Mouse (Mus musculus) embryonic facial prominence, embryonic 12.5 days (tissue): ENCODE results near the gene Evi2b. TPM values are rescaled to one million over a fixed set of nuclear protein-coding genes. Genes with fewer than 3 reads are reported as not detected.

Experiments used
- ATAC-seq: fragments of 200-750 bp; cut with Nextera tagmentation; 2 replicates; pipeline ENCODE4 v1.8.0; 2017; ENCODE audit not compliant: insufficient number of reproducible peaks, insufficient read depth, low FRiP score, low TSS enrichment
- H3K27ac ChIP-seq: fragments of 300-500 bp; sonication (generic); 2 replicates; pipeline ENCODE4 v1.5.1; 2016; ENCODE audit warnings: mild to moderate bottlenecking
- H3K27me3 ChIP-seq: fragments of 300-500 bp; sonication (generic); 2 replicates; pipeline ENCODE4 v1.6.1; 2016; ENCODE audit warnings: mild to moderate bottlenecking, moderate library complexity
- H3K36me3 ChIP-seq: fragments of 300-500 bp; sonication (generic); 2 replicates; pipeline ENCODE4 v1.6.1; 2016; ENCODE audit warnings: mild to moderate bottlenecking
- H3K4me1 ChIP-seq: fragments of 300-500 bp; sonication (generic); 2 replicates; pipeline ENCODE4 v1.6.1; 2016
- H3K4me2 ChIP-seq: fragments of 300-500 bp; sonication (generic); replicated peaks from 2 replicates; pipeline ENCODE4 v1.6.1; 2016; ENCODE audit warnings: mild to moderate bottlenecking, moderate library complexity
- H3K4me3 ChIP-seq: fragments of 300-500 bp; sonication (generic); 2 replicates; pipeline ENCODE4 v1.5.1; 2016; ENCODE audit warnings: mild to moderate bottlenecking
- H3K9ac ChIP-seq: fragments of 300-500 bp; sonication (generic); 2 replicates; pipeline ENCODE4 v1.6.1; 2016; ENCODE audit warnings: mild to moderate bottlenecking, moderate library complexity
- H3K9me3 ChIP-seq: fragments of 300-500 bp; sonication (generic); 2 replicates; pipeline ENCODE4 v1.6.1; 2016; ENCODE audit warnings: mild to moderate bottlenecking, moderate library complexity
- WGBS: fragments of 180-500 bp; shearing (Covaris S2); methylation state at CpG from one replicate; pipeline ENCODE4 v1.1.7; 2016; 5-methylcytosine and 5-hydroxymethylcytosine counted together
- polyA plus RNA-seq: library from polyadenylated mRNA; unstranded; fragments of >200 nt; fragmentation: Nextera tagmentation; extraction: Ambion mirVana; gene quantifications from 2 replicates; pipeline ENCODE4 v1.2.1, GENCODE M21; 2016

The Evi2b gene
- polyA plus RNA-seq, 1 experiment from 2014 or later: not detected

DNA sequence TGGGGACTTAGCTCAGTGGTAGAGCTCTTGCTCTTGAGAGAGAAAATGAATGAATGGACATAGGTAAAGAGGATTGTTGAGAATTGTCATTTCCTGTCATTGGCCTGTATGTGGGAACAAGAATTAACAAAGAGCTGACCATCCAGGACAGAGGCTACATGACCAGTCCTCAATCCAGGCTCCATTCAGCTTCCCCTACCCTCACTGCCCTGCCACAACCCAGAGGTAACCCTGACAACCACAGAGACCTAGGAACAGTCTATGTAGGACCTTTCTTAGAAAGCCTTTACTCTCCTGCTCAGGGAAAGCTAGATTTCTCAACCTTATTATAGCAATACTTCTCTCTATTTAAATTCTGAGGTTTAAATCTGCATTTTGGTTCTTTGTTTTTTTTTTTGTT, 2.8 kb downstream of the Evi2b start:
- H3K4me2 ChIP-seq: no peak overlapping the region
- peaks cover 3% of the 10 kb centered on the region; the same call in 1 of the 2 replicates for H3K4me1 ChIP-seq
- no peaks in the 10 kb centered on the region for H3K36me3 ChIP-seq
- H3K9me3 ChIP-seq: no peaks in the 10 kb centered on the region
- H3K27ac ChIP-seq: no peak overlapping the region
- H3K27me3 ChIP-seq: no peaks in the 10 kb centered on the region
- no peak for ATAC-seq
- H3K9ac ChIP-seq: no peak overlapping the region
- H3K4me3 ChIP-seq: no peak overlapping the region

DNA sequence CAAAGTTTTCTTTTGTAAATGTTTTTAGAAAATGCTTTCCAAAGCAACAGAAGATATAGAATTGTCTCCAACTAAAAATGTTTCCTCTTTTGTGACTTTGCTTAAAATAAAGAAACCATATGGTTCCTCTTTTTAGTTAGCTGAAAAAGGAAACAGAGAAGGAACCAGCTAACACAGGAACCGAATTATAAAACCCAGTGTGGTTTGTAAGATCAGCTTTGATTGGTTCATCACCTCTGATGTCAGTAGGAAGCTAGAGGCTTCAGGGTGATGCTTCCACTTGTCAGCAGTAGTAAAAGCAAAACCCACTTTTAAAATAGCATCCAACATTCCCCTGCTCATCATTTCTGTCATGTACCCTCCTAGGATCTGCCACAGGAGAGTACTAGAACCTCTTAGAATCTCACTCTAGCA, 3.7 kb downstream of the Evi2b start:
- no peak overlapping the region for H3K9ac ChIP-seq
- no peaks in the 10 kb centered on the region for H3K36me3 ChIP-seq
- H3K4me2 ChIP-seq: no peak overlapping the region
- no peak overlapping the region for H3K27ac ChIP-seq
- 50% methylated on average over 1 of the region's 1 CpGs for WGBS
- no peaks in the 10 kb centered on the region for H3K27me3 ChIP-seq
- H3K4me1 ChIP-seq: peaks cover 3% of the 10 kb centered on the region; the same call in 1 of the 2 replicates
- ATAC-seq: no peak
- H3K4me3 ChIP-seq: no peak overlapping the region
- H3K9me3 ChIP-seq: no peaks in the 10 kb centered on the region

DNA sequence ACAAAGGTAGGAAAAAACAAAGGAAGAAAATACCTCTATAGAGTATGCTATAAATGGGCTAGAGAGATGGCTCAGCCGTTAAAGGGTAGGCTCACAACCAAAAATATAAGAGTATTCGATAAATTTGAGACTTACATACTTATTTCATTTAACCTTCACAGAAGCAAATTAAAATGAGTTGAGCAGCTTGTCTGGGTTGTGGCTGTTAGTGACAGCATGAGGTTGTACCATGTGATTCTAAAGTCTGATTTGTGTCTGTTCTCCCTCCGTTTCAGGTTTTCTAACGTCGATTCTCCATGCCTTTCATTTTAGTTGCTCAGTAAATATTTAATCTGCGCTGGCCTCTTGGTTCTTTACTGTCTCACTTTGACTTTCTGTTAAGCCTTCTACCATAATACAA, 4.3 kb downstream of the Evi2b start:
- Histone ChIP-seq H3K27ac (no peak overlapping the region), H3K36me3 (no peaks in the 10 kb centered on the region), H3K4me2 (no peak overlapping the region), H3K4me3 (no peak overlapping the region), H3K4me1 (peaks cover 3% of the 10 kb centered on the region; the same call in 1 of the 2 replicates), H3K9ac (no peak overlapping the region), H3K27me3 (no peaks in the 10 kb centered on the region), H3K9me3 (no peaks in the 10 kb centered on the region)
- WGBS: 86% methylated on average over 6 of the region's 6 CpGs
- no peak for ATAC-seq

DNA sequence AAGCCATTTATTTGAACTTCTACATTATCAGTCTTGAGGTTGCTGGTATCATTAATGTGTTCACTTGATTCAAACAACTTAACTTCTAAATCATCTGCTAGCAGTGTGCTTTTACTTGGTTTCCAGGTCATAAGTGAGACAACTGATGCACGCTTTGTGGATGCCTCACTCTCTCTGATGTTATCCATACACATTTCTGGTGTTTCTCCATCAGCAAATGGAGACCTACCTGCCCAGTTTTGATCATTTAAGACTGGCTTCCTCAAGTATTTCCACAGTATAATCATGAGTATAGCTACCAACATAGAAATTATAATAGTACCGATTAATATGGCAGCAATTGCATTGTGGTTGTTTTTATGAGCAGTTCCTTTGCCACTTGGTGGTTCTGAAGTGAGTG, 7.8 kb downstream of the Evi2b start:
- Histone ChIP-seq H3K9ac (no peak overlapping the region), H3K36me3 (no peaks in the 10 kb centered on the region), H3K4me1 (no peaks in the 10 kb centered on the region), H3K27me3 (no peaks in the 10 kb centered on the region), H3K4me2 (no peak overlapping the region), H3K4me3 (no peak overlapping the region), H3K9me3 (no peaks in the 10 kb centered on the region), H3K27ac (no peak overlapping the region)
- 94% methylated on average over 2 of the region's 2 CpGs for WGBS
- no peak for ATAC-seq

DNA sequence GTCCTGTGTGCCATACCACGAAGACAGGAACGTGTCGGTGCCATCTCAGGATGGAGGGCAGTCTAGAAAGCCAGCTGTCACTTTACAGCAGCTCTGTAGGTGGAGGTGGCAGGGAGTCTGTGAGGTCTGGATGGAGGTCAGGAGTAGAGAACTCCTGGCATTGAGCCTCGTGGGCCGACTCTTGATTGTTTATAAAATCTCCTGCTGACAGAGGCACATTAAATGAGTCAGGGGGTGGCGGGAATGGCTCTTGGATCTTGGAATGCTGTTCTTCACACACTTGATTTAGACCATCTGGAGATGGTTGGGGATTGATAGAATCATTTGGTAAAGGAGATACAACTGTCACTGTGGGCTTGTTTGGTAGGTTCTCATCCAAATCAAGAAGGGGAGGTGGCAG, 8.2 kb downstream of the Evi2b start:
- Histone ChIP-seq H3K9me3 (no peaks in the 10 kb centered on the region), H3K27me3 (no peaks in the 10 kb centered on the region), H3K9ac (no peak overlapping the region), H3K4me3 (no peak overlapping the region), H3K4me1 (no peaks in the 10 kb centered on the region), H3K4me2 (no peak overlapping the region), H3K27ac (no peak overlapping the region), H3K36me3 (no peaks in the 10 kb centered on the region)
- WGBS: 76% methylated on average over 6 of the region's 6 CpGs
- no peak for ATAC-seq

DNA sequence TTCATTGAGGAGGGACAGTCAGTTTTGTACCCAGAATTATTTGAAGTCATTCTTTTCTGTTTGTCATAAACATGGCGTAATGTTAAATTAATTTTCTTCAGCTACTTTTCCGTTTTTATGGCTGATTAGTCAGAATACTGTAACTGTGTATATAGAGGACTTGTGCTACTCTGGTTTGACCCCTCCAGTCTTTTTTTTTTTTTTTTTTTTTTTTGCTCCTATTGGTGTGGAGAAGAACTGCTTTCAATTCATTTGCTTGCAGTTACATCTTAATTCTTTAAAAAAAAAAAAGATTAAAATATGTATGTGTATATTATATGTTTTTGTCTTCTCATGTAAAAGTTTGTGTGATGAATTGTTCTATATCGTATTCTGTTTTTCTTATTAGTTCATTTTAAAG, 11.6 kb downstream of the Evi2b start:
- Histone ChIP-seq H3K9me3 (no peaks in the 10 kb centered on the region), H3K9ac (no peak overlapping the region), H3K36me3 (no peaks in the 10 kb centered on the region), H3K27me3 (no peaks in the 10 kb centered on the region), H3K27ac (no peak overlapping the region), H3K4me1 (no peaks in the 10 kb centered on the region), H3K4me2 (no peak overlapping the region), H3K4me3 (no peak overlapping the region)
- WGBS: 92% methylated on average over 3 of the region's 3 CpGs
- ATAC-seq: no peak

DNA sequence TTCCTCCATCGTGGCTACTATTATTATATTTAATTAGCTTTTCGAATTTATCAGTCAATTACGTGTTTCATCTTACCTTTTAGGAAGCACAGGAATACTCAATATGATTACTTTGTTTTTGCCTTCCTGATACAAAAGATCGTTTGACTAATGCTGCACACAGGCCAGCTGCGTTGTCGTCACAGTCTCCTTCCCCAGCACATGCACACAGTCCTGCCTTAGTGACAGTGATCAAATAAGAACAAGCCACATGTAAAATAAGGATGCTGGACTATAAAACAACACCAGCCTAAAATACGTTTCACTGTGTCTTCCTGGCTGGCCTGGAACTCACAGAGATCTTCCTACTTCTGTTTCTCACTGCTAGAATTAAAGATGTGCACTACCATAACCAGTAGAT, 19.1 kb downstream of the Evi2b start:
- Histone ChIP-seq H3K27ac (no peak overlapping the region), H3K4me1 (no peaks in the 10 kb centered on the region), H3K9ac (no peak overlapping the region), H3K9me3 (no peaks in the 10 kb centered on the region), H3K4me3 (no peak overlapping the region), H3K4me2 (no peak overlapping the region), H3K27me3 (no peaks in the 10 kb centered on the region), H3K36me3 (0 out of 2 replicates have a peak, but pooled peaks cover 3% of the 10 kb centered on the region)
- WGBS: 89% methylated on average over 7 of the region's 7 CpGs
- ATAC-seq: no peak

DNA sequence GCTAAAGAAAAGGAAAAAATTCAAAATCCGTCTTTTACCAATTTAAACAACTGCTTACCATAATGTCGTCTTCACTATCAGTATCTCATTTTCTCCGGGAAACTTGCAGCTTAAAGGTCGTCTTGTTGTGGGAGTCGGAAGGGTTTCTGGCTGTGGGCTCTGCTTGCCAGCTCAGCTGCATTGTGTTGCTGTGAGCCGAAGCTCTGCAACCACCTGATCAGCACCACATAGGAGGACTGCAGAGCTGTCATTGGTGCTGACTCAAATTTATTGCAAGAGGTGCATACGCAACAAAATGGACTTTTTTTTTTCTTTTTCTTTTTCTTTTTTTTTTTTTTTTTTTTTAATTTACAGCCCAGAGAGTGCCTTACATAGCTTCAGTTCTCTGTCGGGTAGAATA, 19.7 kb downstream of the Evi2b start, which contains the start of gene Omg:
Omg (minus strand) TSS at position 240 of the 400 bp plus-strand sequence.
- Histone ChIP-seq H3K9me3 (no peaks in the 10 kb centered on the region), H3K4me3 (no peak within 1 kb of the TSS), H3K9ac (no peak within 1 kb of the TSS), H3K27me3 (no peaks in the 10 kb centered on the region), H3K27ac (no peak within 1 kb of the TSS), H3K4me2 (no peak within 1 kb of the TSS), H3K36me3 (0 out of 2 replicates have a peak, but pooled peaks cover 3% of the 10 kb centered on the region), H3K4me1 (no peaks in the 10 kb centered on the region)
- whole genome bisulfite sequencing: 57% methylated on average over 8 of the region's 8 CpGs
- ATAC-seq: no peak

DNA sequence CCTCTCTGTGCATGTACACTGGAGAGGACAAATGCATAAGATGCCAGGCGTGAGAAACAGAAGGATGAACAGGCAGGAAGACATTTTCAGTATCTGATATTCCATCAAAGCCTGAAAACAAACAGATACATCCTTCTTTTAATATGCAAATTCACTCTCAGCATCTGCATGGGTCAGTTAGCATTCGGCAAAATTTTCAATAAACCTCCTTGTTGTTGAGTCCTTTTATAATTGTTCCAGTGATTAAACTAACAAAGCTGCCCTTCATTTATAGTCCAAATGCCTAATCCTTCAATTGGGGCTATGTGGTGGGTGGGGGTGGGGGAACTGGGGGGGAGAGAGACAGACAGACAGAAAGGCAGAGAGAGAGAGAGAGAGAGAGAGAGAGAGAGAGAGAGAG, 20.6 kb downstream of the Evi2b start:
- no peak overlapping the region for H3K4me2 ChIP-seq
- H3K9ac ChIP-seq: no peak overlapping the region
- ATAC-seq: no peak
- H3K27ac ChIP-seq: no peak overlapping the region
- H3K9me3 ChIP-seq: no peaks in the 10 kb centered on the region
- 62% methylated on average over 2 of the region's 2 CpGs for WGBS
- H3K36me3 ChIP-seq: 0 out of 2 replicates have a peak, but pooled peaks cover 3% of the 10 kb centered on the region
- no peak overlapping the region for H3K4me3 ChIP-seq
- no peaks in the 10 kb centered on the region for H3K4me1 ChIP-seq
- H3K27me3 ChIP-seq: no peaks in the 10 kb centered on the region

DNA sequence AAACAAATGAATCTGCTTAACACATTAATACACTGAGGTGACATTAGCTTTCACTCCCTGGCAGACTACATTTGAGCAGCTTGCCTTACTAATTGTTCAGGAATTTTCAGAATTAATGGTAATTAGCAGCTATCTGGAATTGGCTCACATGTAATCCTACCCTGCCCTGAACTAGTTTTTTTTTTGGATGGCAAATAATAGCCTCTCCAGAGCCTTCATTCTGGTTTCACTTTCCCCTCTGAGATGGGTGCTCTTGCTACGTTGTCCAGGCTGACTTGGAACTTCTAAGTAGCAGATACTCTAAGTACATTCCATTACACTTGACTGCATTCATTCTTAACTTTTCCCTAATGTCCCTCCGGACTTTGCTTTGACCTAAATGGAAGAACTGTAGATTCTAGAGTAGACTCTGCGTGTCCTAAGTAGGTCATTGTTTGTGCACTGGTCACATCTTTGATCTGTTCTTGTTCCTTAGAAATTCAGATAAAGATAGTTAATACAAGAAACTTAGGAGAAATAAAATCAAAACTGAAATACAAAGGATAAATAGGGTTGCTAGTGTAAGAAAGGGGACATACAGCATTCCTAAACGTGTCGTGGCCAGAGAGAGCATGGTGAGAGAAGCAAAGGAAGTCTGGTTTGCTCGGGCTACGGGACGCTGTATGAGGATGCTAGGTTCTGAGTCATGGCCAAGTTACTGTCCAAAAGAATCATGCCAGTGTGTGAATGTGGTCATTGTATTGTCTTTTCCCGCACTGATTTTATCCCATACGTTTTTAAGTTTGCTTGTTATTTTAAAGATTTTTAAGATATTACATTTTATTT, 28.4 kb downstream of the Evi2b start:
- no peaks in the 10 kb centered on the region for H3K4me1 ChIP-seq
- H3K27ac ChIP-seq: no peak overlapping the region
- no peaks in the 10 kb centered on the region for H3K9me3 ChIP-seq
- no peaks in the 10 kb centered on the region for H3K27me3 ChIP-seq
- H3K36me3 ChIP-seq: peaks cover 7% of the 10 kb centered on the region; the same call in 1 of the 2 replicates
- 80% methylated on average over 10 of the region's 10 CpGs for WGBS
- no peak overlapping the region for H3K4me2 ChIP-seq
- no peak overlapping the region for H3K4me3 ChIP-seq
- ATAC-seq: no peak
- no peak overlapping the region for H3K9ac ChIP-seq

DNA sequence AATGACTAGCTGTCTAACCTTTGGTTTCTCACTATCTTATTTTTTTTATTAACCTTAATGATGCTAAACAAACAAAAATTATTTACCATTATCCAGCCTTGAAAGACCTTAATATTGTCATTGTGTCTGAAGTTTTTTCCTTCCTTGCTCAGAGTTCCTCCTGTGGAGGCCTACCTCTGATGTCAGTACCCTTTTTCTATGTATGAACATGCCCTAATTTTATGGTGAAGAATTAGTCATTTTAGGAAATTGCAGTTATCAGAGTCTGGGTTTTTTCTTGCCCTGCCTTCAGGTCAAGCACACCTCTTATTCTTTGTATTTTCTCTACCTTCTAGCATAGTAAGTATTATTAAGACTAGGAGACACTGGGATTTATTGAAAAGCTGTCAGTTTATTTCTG, 38.8 kb downstream of the Evi2b start:
- H3K4me3 ChIP-seq: no peak overlapping the region
- no peaks in the 10 kb centered on the region for H3K4me1 ChIP-seq
- no peaks in the 10 kb centered on the region for H3K27me3 ChIP-seq
- no peak for ATAC-seq
- H3K9me3 ChIP-seq: no peaks in the 10 kb centered on the region
- H3K36me3 ChIP-seq: peaks cover 31% of the 10 kb centered on the region; the same call in 1 of the 2 replicates
- no peak overlapping the region for H3K27ac ChIP-seq
- H3K9ac ChIP-seq: no peak overlapping the region
- H3K4me2 ChIP-seq: no peak overlapping the region

DNA sequence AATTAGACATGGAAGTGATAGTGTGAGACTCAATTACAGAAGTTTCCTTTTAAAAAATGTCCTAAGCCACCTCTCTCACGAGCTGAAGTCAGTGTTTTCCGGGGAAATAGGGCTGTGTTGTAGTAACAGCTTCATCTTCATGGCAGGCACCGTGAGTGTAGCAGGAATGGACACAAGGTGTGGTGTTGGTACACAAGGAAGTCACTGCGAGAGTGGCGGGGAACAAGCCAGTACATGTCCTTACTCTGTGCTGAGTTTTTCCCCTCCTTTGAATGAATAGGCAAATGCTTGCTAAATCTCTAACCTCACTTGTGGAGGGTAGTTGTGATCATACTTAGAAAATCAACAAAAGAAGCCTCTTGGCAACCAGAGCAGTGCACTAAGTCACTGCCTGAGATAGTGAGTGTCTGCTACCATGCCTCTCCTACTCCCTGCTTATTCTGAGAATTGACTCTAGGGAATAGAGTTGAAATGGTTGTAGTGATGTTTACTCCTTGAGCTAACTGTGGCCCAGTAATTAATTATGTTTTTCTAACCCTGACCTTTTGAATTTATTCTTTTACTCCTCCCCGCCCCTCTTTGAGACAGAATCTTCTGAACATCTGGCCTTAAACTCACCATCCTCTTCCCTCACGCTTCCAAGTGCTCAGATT, 39.6 kb downstream of the Evi2b start:
- Histone ChIP-seq H3K27me3 (no peaks in the 10 kb centered on the region), H3K9ac (no peak overlapping the region), H3K4me2 (no peak overlapping the region), H3K4me1 (no peaks in the 10 kb centered on the region), H3K9me3 (no peaks in the 10 kb centered on the region), H3K27ac (no peak overlapping the region), H3K36me3 (peaks cover 33% of the 10 kb centered on the region; the same call in 1 of the 2 replicates), H3K4me3 (no peak overlapping the region)
- 62% methylated on average over 7 of the region's 7 CpGs for WGBS
- ATAC-seq: no peak
